Mouse (Mus musculus) limb, embryonic 12.5 days (tissue): Measurements from ENCODE around the gene F3. TPM values are rescaled to one million over a fixed set of nuclear protein-coding genes. Genes with fewer than 3 reads are reported as not detected.
A peak's percentile ranks its signal among the peaks of the same experiment; 100 is the strongest.

Experiments used
- ATAC-seq: fragments of 200-750 bp; cut with Nextera tagmentation; 2 replicates; pipeline ENCODE4 v1.8.0; 2017; ENCODE audit warnings: low read depth, moderate TSS enrichment; ENCODE audit not compliant: insufficient number of reproducible peaks, insufficient read depth, low FRiP score, low TSS enrichment
- H3K27ac ChIP-seq: fragments of 300-500 bp; sonication (generic); 2 replicates; pipeline ENCODE4 v1.5.1; 2016; ENCODE audit warnings: mild to moderate bottlenecking, moderate library complexity
- H3K27me3 ChIP-seq: fragments of 300-500 bp; sonication (generic); 2 replicates; pipeline ENCODE4 v1.6.1; 2016; ENCODE audit warnings: mild to moderate bottlenecking, moderate library complexity
- H3K36me3 ChIP-seq: fragments of 300-500 bp; sonication (generic); 2 replicates; pipeline ENCODE4 v1.6.1; 2016; ENCODE audit warnings: mild to moderate bottlenecking, moderate library complexity
- H3K4me1 ChIP-seq: fragments of 300-500 bp; sonication (generic); replicated peaks from 2 replicates; pipeline ENCODE4 v1.6.1; 2016
- H3K4me2 ChIP-seq: fragments of 300-500 bp; sonication (generic); 2 replicates; pipeline ENCODE4 v1.6.1; 2016; ENCODE audit warnings: mild to moderate bottlenecking, moderate library complexity
- H3K4me3 ChIP-seq: fragments of 300-500 bp; sonication (generic); replicated peaks from 2 replicates; pipeline ENCODE4 v1.5.1; 2016; ENCODE audit warnings: mild to moderate bottlenecking
- H3K9ac ChIP-seq: fragments of 300-500 bp; sonication (generic); replicated peaks from 2 replicates; pipeline ENCODE4 v1.6.1; 2016; ENCODE audit warnings: mild to moderate bottlenecking, moderate library complexity
- H3K9me3 ChIP-seq: fragments of 300-500 bp; sonication (generic); 2 replicates; pipeline ENCODE4 v1.6.1; 2016; ENCODE audit warnings: mild to moderate bottlenecking, moderate library complexity
- WGBS: fragments of 180-500 bp; shearing (Covaris S2); methylation state at CpG from one replicate; pipeline ENCODE4 v1.1.7; 2016; 5-methylcytosine and 5-hydroxymethylcytosine counted together
- polyA plus RNA-seq: library from polyadenylated mRNA; unstranded; fragments of >200 nt; fragmentation: Nextera tagmentation; extraction: Ambion mirVana; gene quantifications from 2 replicates; pipeline ENCODE4 v1.2.1, GENCODE M21; 2016

F3 gene
- polyA plus RNA-seq, 1 experiment from 2014 or later, result 7.2 TPM

DNA sequence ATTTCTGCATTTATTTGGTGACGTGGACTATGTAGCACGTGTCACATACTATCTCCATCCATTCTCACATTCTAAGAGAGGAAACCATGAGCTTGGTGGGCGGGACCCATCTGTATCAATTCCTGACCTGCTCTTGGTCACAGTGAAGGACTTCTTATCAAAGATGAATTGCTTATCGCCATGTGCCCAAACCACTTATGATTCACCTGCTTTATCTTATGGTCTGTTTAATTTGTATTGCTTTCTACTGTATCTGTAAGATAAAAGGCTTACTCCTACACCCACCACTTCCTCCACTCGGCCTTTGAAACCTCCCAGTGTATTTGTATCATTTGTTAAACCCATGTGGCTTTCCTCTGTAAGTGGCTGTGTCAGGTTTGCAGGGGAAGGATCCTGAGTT lies 34.3 kb upstream of the F3 start:
- H3K4me3 ChIP-seq, result no peak overlapping the region
- H3K9me3 ChIP-seq, result no peaks in the 10 kb centered on the region
- ATAC-seq, result no peak
- H3K4me1 ChIP-seq, result peaks cover 7% of the 10 kb centered on the region; the same call in 1 of the 2 replicates
- H3K4me2 ChIP-seq, result no peak overlapping the region
- WGBS, result 85% methylated on average over 5 of the region's 5 CpGs
- no peaks in the 10 kb centered on the region for H3K36me3 ChIP-seq
- peaks cover 5% of the 10 kb centered on the region; the same call in 1 of the 2 replicates for H3K27me3 ChIP-seq
- H3K27ac ChIP-seq, result no peak overlapping the region
- H3K9ac ChIP-seq, result no peak overlapping the region

DNA sequence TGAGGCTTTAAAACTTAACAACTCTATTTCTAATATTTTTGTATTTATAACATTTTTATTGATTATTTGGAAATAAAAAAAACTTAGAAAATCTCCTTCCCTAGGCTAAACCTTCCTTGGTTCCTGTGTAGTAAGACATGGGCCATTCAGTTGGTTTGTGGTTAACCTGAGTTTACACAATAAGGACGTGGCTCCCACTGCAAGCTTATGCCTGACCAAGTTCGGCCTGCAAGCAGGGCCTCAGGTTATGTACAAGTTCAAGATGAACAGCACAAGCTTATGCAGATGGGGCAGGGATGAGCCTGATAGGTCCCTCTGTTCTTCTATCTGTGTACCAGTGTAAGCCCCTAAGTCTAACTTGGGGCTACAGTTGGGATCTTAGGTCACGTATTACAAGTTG lies 33.6 kb upstream of the F3 start:
- peaks cover 7% of the 10 kb centered on the region; the same call in 1 of the 2 replicates for H3K4me1 ChIP-seq
- WGBS, result 88% methylated on average over 3 of the region's 3 CpGs
- ATAC-seq, result no peak

DNA sequence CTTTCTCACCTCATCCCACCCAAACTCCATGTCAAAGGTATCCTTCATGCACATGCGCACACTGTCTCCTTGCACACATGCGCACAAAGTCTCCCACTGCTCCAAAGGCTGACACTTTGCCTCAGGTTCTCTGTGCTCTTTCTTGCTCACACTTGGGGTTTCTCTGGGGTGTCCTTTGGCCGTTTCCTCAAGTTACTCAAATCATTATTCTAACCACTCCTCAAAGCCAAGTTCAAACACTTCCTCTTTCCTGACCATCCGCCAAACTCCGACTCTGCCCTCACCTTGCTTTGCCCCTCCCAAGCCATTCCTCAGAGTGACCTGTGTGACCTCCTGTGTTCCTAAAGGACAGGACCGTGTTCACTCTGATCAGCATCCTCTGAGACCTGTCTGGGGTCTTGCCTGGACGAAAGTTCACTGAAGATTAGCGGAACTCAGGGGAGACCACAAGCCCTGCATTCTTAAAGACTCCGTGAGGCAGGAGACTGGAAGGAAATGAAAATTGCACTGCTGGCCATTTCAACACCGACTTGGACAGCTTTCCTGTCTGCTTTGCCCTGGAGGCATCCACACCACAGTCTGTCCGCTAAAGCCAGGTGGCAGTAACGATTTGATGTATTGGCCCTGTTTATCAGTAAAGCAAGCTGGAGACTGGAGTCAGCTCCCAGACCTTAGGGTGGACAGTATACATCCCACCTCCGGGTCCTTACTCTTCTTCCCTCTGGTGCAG lies 30.2 kb upstream of the F3 start:
- Histone ChIP-seq H3K4me1 (no peaks in the 10 kb centered on the region), H3K9ac (no peak overlapping the region), H3K36me3 (no peaks in the 10 kb centered on the region), H3K27me3 (no peaks in the 10 kb centered on the region), H3K4me2 (no peak overlapping the region), H3K4me3 (no peak overlapping the region), H3K27ac (no peak overlapping the region), H3K9me3 (no peaks in the 10 kb centered on the region)
- no peak for ATAC-seq
- WGBS, result 59% methylated on average over 13 of the region's 13 CpGs

More for the DNA sequence above, 33.6 kb upstream of the F3 start:
- Histone ChIP-seq H3K36me3 (no peaks in the 10 kb centered on the region), H3K27ac (no peak overlapping the region), H3K9ac (no peak overlapping the region), H3K4me2 (no peak overlapping the region), H3K27me3 (peaks cover 5% of the 10 kb centered on the region; the same call in 1 of the 2 replicates), H3K9me3 (no peaks in the 10 kb centered on the region), H3K4me3 (no peak overlapping the region)

DNA sequence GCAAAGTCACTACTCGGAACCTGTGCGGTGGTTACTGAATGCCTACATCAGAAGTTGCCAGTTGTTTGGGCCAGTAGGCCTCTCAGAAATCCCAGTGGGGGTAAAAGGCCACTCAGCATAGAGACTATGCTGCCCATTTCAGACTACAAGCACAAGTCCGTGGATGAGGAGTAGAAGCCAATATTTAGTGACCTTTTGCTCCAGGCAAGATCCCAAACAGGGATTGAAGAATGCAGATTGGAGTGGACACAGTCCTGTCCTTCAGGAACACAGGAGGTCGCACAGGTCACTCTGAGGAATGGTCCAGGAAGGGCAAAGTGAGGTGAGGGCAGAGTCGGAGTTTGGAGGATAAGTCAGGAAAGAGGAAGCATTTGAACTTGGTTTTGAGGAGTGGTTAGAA lies 29.6 kb upstream of the F3 start:
- WGBS, result 82% methylated on average over 5 of the region's 5 CpGs
- Histone ChIP-seq H3K9ac (no peak overlapping the region), H3K27ac (no peak overlapping the region), H3K27me3 (no peaks in the 10 kb centered on the region), H3K36me3 (no peaks in the 10 kb centered on the region), H3K4me1 (no peaks in the 10 kb centered on the region), H3K9me3 (no peaks in the 10 kb centered on the region), H3K4me2 (no peak overlapping the region), H3K4me3 (no peak overlapping the region)
- ATAC-seq, result no peak

DNA sequence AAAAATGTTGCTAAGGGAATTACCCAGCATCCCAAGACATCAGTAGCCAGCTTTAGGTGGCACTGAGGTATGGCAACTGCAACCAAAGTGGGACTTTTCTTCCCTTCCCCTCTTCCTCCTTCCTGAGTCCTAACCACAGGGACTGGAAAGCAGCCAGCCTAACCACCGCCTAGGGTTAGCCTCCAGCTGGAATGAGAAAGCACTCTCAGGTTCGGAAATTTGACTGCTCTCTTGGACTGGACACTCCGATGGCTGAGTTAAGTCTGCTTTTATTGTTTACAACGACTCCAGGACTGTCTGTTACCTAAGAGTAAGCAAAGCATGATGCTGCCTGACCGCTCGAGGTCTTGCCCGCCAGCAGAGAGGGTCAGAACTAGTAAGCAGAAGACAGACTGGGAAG lies 26.2 kb upstream of the F3 start:
- no peak for ATAC-seq
- Histone ChIP-seq H3K27ac (no peak overlapping the region), H3K4me3 (no peak overlapping the region), H3K4me2 (no peak overlapping the region), H3K27me3 (no peaks in the 10 kb centered on the region), H3K36me3 (no peaks in the 10 kb centered on the region), H3K9me3 (no peaks in the 10 kb centered on the region), H3K4me1 (peaks cover 21% of the 10 kb centered on the region), H3K9ac (no peak overlapping the region)
- WGBS, result 83% methylated on average over 7 of the region's 7 CpGs

DNA sequence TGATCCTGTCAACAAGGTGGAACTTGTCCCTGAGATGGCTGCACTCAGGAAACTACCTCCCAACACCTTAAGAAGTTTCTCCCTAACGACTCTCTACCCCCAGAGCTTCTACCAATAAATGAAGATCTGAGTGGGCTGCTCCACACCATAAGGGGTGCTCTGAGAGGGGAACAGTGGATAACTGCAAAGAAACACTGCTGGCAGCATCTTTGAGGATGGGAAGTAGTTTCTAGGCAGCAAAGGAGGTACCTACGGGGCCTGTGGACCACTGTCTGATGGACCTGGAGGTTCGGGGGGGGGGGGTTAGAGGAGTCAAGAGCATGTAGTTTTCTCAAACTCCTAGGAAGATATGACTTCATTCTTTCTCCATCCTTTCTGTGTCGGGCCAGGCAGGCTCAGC lies 23.9 kb upstream of the F3 start:
- Histone ChIP-seq H3K36me3 (no peaks in the 10 kb centered on the region), H3K9ac (no peak overlapping the region), H3K4me3 (no peak overlapping the region), H3K9me3 (no peaks in the 10 kb centered on the region), H3K4me1 (peaks cover 21% of the 10 kb centered on the region), H3K27me3 (no peaks in the 10 kb centered on the region), H3K27ac (no peak overlapping the region), H3K4me2 (no peak overlapping the region)
- WGBS, result 79% methylated on average over 4 of the region's 4 CpGs
- ATAC-seq, result no peak; the same call in 1 of the 2 replicates

DNA sequence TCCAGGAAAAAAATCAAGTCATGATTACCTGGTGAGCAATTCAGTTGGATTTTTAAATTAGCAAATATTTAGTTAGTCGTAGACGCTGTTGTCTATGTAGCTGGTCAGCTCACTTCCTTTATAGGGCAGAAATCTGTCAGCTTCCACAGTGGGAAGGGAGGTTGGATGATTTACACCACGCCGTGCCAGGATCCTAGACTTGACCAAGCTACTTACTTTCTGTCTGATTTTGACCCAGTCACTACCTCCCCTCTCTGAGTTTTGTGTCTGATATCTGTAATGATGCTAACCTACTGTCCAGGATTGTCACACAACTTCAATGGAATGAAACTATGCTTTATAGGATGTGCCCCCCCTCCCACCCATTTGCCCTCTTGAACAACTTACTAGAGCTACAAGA lies 23.5 kb upstream of the F3 start:
- Histone ChIP-seq H3K4me1 (peaks cover 21% of the 10 kb centered on the region), H3K4me2 (no peak overlapping the region), H3K27me3 (no peaks in the 10 kb centered on the region), H3K36me3 (no peaks in the 10 kb centered on the region), H3K9me3 (no peaks in the 10 kb centered on the region), H3K4me3 (no peak overlapping the region), H3K27ac (no peak overlapping the region), H3K9ac (no peak overlapping the region)
- ATAC-seq, result no peak
- 91% methylated on average over 4 of the region's 4 CpGs for WGBS

DNA sequence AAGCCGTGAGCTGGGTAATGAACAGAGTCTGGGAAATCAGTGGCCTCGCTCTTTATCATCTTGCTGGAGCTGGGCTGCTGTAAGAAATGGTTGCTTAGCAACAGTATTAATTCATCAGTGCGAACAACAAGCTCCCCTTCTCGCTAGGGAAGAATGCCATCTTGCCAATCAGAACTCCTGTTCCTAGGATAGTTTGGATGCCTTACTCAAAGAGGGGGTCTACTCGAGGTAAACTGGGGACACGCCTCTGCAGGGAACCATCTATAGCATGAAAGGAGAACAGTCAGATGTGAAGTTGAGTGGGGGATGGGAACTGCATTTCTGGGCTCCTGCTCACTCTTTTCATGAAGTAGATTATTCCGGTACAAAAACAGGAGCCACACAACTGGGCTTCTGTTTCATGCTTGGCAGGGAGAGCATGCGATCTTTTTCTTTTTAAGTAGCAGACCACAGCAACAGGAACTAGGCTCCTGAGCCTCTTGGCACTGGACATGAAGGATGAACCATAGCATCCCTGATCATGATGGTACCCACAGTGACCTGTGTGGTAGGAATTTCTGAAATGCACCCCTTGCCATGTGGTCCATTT lies 22.9 kb upstream of the F3 start:
- no peak overlapping the region for H3K9ac ChIP-seq
- H3K27ac ChIP-seq, result peak overlapping the region; percentile 59; the same call in 1 of the 2 replicates
- no peaks in the 10 kb centered on the region for H3K36me3 ChIP-seq
- no peak overlapping the region for H3K4me3 ChIP-seq
- H3K27me3 ChIP-seq, result no peaks in the 10 kb centered on the region
- no peaks in the 10 kb centered on the region for H3K9me3 ChIP-seq
- 49% methylated on average over 8 of the region's 8 CpGs for WGBS
- ATAC-seq, result peak; percentile 63; the same call in 1 of the 2 replicates
- H3K4me1 ChIP-seq, result peaks cover 21% of the 10 kb centered on the region
- H3K4me2 ChIP-seq, result peak overlapping the region; percentile 27

DNA sequence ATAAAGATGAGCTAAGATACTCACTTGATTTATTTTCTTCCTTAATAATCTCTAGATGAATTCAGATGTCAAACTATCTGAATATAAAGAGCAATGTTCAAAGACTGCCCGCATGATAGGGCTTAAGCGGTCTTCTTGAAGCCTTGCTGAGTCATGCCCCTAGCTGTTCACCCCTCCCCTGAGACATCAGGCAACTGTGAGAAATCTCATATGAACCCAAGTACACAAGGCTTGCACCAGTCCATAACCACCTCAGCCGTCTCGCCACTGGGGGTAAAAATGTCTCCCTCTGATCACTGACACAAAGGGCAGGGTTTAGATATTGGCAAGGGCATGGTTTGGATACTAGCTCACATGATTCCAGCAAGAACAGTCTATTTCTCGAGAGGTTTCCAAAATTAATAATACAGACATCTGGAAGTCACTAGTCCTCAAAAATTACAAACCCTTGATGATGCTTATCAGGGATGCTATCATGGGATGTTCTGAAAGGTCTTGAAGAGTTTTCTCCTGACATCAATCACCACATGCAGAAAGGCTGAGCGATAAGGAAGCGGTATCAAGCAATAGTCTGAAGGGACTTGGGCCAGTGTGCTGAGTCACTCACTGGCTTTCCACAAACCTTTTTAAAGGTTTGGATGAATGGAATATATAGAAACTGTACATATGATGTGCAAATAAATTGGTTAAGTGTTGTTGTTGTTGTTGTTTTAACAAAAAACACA lies 20.0 kb upstream of the F3 start:
- no peaks in the 10 kb centered on the region for H3K9me3 ChIP-seq
- H3K4me2 ChIP-seq, result no peak overlapping the region
- H3K27ac ChIP-seq, result no peak overlapping the region
- H3K4me3 ChIP-seq, result no peak overlapping the region
- ATAC-seq, result no peak
- no peak overlapping the region for H3K9ac ChIP-seq
- peaks cover 21% of the 10 kb centered on the region for H3K4me1 ChIP-seq
- H3K27me3 ChIP-seq, result no peaks in the 10 kb centered on the region
- WGBS, result 88% methylated on average over 7 of the region's 7 CpGs
- no peaks in the 10 kb centered on the region for H3K36me3 ChIP-seq

DNA sequence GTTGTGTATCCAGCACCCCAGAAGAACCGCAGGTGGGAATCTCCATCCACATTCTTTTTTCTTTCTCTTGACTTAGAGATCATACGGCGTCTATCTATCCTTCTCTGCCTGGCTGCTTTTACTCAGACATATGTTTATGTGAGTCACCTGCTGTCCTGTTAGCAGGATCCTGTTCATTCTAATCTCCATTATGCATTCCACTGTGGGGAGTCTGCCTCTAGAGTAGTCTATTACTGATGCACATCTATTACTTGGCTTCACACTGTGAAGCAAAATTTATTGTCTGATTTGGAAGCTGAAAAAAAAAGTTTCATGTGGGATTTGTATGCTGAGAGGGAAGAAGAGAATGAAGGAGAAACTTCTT lies 19.5 kb upstream of the F3 start:
- H3K4me1 ChIP-seq, result peaks cover 21% of the 10 kb centered on the region
- no peak overlapping the region for H3K4me3 ChIP-seq
- H3K27ac ChIP-seq, result no peak overlapping the region
- no peaks in the 10 kb centered on the region for H3K36me3 ChIP-seq
- no peaks in the 10 kb centered on the region for H3K9me3 ChIP-seq
- ATAC-seq, result no peak
- WGBS, result 89% methylated on average over 3 of the region's 3 CpGs
- no peaks in the 10 kb centered on the region for H3K27me3 ChIP-seq
- no peak overlapping the region for H3K9ac ChIP-seq
- no peak overlapping the region for H3K4me2 ChIP-seq

DNA sequence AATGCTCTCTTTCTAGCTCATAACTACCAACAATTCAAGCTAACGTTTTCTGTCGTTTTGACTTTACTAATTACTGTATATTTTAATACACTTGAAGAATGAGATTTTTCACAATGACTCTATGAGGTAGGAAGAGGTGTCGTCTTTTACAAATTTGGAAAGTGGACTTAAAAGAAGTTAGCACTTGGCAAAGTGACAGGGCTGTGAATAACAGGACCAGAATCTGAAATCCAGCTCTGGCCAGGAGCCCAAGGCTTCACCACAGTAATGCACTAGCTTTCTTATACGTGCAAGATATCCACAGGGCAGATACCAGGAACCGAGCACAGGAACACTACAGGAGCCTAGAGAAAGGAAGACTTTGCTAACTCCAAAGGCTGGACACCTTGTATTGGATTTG lies 17.2 kb upstream of the F3 start:
- Histone ChIP-seq H3K36me3 (no peaks in the 10 kb centered on the region), H3K27ac (no peak overlapping the region), H3K4me3 (no peak overlapping the region), H3K4me2 (no peak overlapping the region), H3K9ac (no peak overlapping the region), H3K9me3 (no peaks in the 10 kb centered on the region), H3K4me1 (peaks cover 8% of the 10 kb centered on the region), H3K27me3 (no peaks in the 10 kb centered on the region)
- 77% methylated on average over 5 of the region's 5 CpGs for WGBS
- ATAC-seq, result no peak
